Mouse (Mus musculus): ENCODE results near the gene Phlpp1.

DNA sequence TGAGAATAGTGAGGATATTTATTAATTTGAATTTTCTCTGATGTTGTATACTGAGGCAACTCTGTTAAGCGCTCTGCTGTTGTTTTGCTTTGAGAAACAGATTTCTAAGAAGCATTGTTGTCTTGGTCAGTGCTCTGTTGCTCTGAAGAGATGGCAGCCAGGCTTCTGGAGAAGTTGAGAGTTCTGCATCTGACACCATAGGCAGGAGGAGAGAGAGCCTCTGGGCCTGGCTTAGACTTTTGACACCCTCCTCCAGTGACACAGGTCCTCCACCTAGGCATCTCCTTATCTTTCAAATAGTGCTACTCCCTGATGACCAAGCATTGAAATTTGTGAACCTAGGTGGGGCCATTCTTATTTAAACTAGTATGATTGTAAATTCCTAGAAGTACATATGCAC lies 49.8 kb downstream of the Phlpp1 start:
- TF ChIP-seq CTCF (IDR thresholded peaks at IDR 0.05; ENCODE audit: insufficient read depth, low read length) (no peak), POLR2A (IDR thresholded peaks at IDR 0.05; ENCODE audit: borderline replicate concordance, extremely low read depth, low read depth, low read length) (no peak)

Measured in lung, adult 2 months (tissue).